Mouse (Mus musculus): Measurements from ENCODE around the gene Gm44502.
A peak's percentile ranks its signal among the peaks of the same experiment; 100 is the strongest.

Gene Gm44502

DNA sequence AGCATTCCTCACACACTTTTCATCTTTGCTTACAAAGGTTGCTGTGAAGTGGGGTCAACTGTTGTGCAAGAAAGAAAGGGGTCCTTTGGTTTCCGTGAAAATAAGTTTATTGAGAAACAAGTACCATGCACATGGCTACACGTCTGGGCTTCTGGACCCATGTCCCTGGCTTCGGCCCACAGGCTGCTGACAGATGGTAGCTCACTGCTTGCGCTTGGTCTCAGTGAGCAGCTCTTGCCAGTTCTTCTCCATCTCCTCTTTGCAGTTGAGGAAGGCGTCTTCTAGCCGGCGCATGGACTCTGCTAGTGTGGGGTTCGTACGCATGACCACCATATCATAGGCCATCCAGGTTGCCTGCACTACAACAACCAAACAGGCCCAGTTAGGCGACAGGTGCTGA, 39.4 kb downstream of the Gm44502 start:
- no peak for DNase-seq

DNA sequence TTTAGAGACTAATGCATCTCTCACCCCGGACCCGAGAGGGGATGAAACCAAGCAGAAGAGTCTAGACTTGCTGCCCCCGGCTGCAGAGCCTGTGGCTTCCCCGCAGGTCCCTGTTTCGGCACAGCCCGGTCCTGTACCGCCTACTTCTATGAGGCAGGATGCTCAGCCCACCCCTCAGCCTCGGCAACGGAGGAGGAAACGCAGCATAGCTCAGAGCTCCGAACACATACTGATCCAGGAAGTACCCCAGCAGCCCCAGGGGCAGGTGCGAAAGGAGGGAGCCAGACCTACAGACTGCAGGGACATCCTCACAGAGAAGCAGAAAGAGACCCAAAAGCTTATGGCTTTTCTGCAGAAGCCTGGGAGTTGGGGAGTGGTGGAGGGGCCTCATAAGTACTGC, 42.4 kb downstream of the Gm44502 start:
- peak; percentile 65 for DNase-seq

DNA sequence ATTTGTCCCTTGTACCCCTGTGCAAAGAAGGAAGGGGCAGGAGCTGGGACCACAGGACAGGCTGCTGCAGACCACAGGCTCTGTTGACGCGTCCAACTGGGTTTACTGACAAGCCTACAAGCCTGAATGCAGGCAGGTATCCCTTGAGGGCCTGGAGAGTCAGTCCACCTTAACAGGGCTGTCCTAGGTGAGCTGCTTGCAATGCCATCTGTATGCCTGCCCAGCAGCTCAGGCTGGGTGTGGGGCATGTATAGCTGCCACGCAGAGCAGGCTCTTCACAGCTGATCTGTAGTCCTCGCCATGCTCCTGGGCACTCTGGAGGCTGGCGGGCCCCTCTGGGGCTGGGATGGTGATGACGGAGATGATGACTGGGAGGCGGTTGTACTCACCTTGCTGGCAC, 44.9 kb downstream of the Gm44502 start, which contains the start of gene Klhdc7b:
TSS of gene Klhdc7b (plus strand) at position 301 of the 400 bp plus-strand sequence.
- no peak for DNase-seq

DNA sequence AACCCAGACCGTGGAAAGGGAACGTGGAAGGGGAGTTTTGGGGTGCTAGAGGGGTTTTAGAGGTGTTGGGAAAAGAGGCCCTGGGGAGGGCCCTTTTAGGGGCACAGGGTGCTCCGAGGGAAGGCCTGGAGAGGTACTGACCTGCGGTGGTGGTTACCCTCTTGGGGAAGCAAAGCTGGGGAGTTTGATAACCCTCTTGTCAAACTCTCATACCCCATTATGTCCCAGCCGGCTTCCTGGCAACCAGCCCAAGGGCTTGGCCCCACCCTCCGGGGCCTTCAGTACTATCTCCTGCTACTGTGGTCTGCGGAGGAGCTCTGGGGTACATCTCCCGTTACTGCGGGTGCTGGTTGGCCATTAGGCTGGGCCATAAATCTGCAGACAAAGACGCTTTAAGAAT, 50.1 kb downstream of the Gm44502 start:
- peak; percentile 56 for DNase-seq

DNA sequence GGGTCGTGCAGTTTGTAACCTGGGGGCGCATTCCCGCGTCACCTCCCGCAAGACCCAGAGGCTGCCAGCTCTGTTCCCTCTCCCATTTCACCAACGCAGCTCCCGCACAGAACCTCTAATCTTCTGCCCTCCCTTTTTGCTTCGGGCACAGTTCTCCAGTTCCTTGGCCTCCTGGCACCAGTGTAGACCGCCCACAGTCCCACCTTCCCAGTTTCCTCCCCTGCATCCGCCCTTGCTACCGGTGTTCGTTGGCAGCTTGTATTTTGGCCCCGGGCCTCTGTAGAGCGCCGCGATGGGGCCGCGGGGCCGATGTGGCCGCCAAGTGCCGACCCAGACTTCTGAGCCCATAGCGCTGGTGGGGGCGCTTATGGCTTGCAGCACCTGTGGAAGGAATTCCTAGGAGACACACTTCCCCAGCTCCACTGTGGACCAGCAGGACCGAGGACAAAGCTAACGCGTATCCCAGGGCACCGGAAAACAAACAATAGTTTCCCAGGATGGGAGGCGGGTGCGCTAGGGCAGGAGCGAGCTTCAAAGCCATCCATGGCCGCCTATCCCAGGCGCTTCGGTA, 50.6 kb downstream of the Gm44502 start, which contains the start of gene Odf3b:
TSS of gene Odf3b (minus strand) at position 452 of the 571 bp plus-strand sequence.
- peak; percentile 60 for DNase-seq

DNA sequence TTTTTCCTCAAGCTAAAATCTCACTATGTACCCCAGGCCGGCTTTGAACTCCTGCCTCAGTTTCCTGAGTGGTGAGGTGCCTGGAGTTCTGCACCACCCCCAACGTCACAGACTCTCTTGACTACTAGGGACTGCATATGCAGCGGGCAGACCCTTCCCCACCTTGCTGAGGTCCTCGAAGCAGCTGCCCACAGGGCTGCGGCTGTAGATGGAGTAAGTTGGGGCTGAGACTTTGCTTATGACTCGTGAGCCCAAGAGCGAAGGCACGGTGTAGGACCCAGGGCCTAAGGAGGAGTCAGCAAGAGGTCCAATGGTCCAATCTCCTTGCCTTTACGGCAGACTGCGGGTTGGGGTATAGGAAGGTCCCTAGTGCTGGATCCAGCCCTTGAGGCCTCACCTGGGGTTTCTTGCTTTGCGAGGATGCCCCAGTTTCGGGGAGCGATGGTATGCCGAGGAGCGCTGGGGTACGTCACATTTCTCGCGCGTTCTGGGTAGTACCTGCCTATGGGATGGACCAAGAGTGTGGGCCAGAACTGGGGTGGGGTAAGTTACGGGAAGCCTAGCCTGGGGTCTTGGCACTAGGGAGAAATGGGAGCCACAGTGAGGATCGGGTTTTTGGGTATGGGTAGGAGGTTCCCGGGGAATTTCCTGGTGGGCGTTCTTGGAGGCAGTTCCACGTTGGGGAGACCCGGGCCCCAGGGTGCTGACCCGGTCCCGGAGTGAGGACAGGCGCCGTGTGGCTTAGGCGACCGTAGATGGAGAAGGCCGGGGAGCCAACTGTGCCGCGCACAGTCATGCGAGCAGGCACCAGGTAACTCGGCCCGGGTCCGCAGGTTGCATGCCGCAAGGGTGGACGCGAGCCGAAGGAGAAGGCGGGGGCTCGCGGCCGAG, 51.3 kb downstream of the Gm44502 start:
- DNase-seq: no peak

DNA sequence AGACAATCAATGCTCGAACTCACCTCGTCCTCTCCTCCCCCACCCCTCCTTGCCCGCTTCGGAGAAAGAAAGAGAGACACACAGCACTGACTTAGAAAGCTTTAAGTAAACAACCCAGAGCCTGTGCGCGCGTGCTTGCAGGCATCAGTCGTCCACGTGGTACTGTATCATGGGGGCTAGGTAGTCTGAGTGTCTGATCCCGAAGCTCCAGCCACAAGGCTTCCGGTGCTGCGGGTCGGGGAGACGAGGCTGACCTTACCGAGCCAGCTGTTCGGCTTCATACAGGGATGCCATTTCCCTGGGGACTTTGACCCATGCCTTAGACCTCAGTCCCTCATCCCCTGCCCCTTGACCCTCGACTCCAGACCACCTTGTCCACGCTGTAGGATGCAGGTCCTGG, 52.1 kb downstream of the Gm44502 start:
- DNase-seq: no peak

DNA sequence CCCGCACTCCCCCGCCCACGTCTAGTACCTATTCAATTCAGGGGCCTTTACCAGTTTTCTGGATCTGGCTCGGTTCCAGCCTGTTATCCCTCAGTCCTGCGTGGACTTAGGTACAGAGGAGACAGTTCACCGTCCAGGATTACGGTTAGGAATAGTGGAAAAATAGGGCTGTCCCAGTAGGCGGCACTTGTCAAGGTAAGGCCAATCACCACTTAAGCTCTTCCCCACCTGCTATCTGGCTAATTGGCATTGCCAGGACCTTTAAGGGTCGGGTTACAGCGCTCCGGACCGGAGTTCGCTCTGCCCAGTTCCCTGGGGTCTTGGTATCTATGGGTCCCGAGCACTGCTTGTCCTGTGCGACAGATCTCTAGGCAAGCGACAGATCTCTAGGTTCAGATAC, 52.5 kb downstream of the Gm44502 start, which contains the start of gene Tymp:
TSS of gene Tymp (minus strand) at position 83 of the 400 bp plus-strand sequence.
- no peak for DNase-seq

DNA sequence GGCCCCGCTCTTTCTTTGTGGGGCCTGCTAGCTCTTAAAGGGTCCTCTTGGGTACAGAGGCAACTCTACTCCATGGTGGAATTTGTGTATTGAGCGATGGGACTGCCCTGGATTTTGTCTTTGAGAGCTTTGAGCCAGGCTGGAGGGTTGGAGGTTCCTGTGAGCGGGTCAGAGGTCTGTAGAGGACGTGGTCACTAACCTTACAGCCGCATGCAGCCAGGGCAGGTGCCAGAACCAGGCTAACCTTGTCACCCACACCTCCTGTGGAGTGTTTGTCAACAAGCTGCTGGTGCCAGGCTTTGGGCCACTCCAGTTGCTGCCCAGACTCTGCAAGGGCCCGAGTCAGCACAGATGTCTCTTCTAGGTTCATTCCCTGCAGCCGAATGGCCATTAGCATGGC, 53.5 kb downstream of the Gm44502 start:
- no peak for DNase-seq

DNA sequence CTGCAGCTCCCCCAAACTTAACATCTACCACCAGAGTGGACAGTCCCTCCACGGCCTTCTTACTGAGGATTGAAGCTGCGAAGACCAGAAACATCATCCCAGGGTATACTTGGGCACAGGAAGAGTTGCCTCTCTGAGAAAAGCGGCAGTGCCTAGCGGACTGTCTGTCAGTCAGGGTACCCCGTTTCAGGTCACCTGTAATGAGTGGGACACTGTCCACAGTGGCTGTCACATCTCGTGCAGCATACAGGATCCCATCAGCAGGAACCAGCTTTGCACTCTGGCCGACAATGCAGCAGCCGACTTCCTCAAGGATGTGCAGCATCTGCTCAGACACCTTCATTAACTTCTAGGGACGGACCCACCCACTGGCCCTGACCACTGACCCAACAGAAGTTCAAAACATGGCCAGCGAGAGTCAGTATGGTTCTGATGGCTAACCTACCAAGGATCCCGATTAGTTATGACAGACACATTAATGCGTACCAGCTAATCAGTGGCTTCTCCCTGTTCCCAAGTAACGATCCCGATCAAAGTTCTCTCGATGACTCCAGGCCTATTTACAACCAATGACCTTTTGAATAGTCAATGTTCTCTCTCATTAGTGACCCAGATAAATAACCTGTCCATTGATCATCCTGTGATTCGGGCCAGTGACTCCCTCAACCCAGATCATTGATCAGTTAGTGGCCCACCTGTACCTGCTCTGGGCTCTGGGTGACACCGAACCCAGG, 54.5 kb downstream of the Gm44502 start:
- no peak for DNase-seq

DNA sequence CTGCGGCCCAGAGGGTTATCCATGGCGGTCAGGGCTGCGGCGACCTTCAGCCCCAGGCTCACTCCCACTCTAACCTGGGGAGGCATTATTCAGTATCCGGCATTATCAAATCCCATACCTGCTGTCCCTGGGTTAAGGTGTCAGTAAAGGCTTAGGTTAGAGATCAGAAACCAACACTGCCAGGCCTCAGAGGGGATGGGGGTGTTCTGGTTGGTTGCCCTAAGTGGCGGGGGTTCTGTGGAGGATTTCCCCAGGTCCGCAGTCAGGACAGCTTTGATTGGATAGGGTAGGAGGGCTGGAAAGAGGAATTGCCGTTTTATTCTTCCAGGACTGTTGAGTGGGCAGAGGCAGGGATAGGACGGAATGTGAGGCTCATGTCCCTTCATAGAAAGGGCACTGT, 55.2 kb downstream of the Gm44502 start:
- no peak for DNase-seq

DNA sequence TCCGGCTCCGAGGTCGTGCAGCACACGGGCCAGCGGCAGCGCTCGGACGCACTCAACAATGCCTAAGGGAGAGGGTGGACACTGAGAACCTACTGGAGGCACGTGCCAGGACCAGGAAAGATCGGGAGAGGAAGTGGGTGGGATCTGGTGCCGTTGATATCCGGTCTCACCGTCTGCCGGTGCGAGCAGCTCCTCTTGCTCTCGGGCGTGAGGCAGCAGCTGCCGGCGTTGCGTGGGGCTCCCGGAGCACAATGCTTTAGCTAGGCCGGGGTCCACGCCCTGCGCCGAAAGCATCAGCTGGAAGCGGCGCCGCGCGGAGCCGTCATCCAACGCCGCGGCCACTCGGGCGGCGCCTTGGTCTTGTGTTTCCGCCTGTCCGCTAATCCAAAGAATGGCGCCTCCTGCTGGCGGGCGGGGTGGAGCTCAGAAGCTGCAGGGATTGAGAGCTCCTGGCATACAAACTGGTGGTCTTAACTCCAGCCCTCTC, 55.7 kb downstream of the Gm44502 start, which contains the start of gene Sco2:
TSS of gene Sco2 (minus strand) at position 85 of the 487 bp plus-strand sequence.
- DNase-seq: peak; percentile 93

DNA sequence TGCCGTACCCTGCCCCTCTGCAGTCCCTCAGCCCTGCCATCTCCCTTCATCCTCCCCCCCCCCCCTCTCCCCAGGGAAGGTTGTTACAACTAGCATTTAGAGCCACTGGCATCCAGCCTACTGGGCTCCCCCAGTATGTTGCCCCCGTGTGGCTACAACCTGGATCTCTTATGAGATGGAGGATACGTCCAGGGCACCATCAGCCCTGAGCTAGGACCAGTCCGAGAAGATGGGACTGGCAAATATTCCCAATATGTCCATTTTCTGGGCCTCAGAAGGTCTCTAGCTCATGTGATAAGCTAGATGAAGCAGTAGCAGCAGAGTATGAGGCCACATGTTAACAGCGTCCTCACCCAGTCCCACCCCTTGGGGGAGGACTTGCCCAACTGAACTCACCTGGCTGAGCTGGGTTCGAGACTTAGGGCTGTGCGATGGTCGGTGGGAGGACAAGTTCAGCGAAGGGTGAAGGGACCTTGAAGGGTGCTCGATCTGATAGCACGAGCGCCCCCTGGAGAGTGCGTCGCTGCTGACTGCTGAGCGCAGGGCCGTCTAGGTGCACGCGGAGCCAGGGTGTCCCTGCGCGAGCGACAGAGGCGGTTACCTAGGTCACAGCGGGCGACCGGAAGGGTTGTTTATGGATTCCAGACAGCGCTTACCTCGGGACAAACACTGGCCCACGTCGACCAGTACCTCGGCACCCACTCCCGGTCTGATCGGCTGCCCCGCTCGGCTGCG, 56.3 kb downstream of the Gm44502 start:
- DNase-seq: peak; percentile 92

DNA sequence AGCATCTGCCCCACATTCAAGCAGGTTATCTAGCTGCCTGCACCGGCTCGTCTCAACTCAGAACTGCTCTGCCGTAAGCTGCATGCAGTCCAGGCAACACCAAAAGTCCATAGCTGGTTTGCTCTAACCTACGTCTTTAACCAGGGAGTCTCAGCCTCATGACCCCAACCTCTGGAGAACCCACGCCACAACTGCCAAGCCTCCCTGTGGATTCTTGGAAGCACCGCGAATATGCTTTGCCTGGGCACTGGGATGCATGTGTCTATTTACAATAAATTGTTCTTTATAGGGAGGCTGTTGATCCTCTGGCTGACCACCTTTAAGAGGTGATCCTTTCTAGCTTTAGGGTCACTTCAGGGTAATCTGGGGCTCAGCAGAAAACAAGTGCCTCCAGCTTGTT, 57.0 kb downstream of the Gm44502 start:
- no peak for DNase-seq

DNA sequence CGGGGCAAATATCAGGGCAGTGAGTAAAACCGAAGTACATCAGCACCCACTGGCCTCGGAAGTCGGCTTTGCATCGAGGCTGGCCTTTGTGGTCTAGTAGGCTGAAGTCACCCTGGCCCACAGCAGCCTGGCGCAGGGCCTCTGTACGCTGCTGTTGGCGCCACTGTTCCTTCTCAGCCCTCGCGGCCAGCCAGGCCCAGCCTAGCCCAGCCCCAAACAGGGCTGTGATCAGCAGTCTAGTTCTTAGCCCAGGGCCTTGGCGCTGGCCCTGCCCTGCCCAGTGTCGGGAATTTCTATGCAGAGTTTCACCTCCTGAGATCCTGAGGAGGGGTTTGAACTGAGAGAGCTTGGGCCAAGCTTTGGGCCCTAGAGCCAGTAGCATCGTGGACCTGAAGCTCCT, 57.4 kb downstream of the Gm44502 start:
- no peak for DNase-seq
